Mouse (Mus musculus) heart, postnatal 10 days (tissue): ENCODE results near the gene Moxd1. TPM values are rescaled to one million over a fixed set of nuclear protein-coding genes. Genes with fewer than 3 reads are reported as not detected.

Experiments used
- total RNA-seq, 2 experiments: library from RNA; stranded (reverse); gene quantifications; 2 replicates each; pipeline ENCODE4 v1.2.3; 2021

Gene Moxd1
- total RNA-seq, 2 experiments from 2014 or later = 0.92 to 1.5 TPM

Other genes with a start within 250 kb of the Moxd1 start
- gene Taar6, start 237.9 kb upstream of the Moxd1 start, total RNA-seq = not detected
- not detected for gene Taar7a, start 230.0 kb upstream of the Moxd1 start, total RNA-seq
- not detected for gene Taar7b, start 223.6 kb upstream of the Moxd1 start, total RNA-seq
- not detected for gene Taar7d, start 196.3 kb upstream of the Moxd1 start, total RNA-seq
- gene Taar7e, start 185.9 kb upstream of the Moxd1 start, total RNA-seq = not detected
- gene Taar7f, start 174.0 kb upstream of the Moxd1 start, total RNA-seq = not detected
- not detected for gene Taar8a, start 147.0 kb upstream of the Moxd1 start, total RNA-seq
- gene Taar8b, start 131.2 kb upstream of the Moxd1 start, total RNA-seq = not detected
- gene Taar8c, start 121.6 kb upstream of the Moxd1 start, total RNA-seq = not detected
- not detected for gene Taar9, start 114.0 kb upstream of the Moxd1 start, total RNA-seq
- 10 to 100 TPM; 44.9 to 54.6 TPM for gene Stx7, start 74.2 kb upstream of the Moxd1 start, total RNA-seq